Mouse (Mus musculus) heart, adult 2 months (tissue): ENCODE measurements around the gene Arhgap25. TPM values are rescaled to one million over a fixed set of nuclear protein-coding genes. Genes with fewer than 3 reads are reported as not detected.

Experiments
- DNase-seq, 2 experiments: peaks; one replicate each; pipeline ENCODE4 v3.0.0; 2021
- H3K27ac ChIP-seq: fragments of 200-600 bp; 2 replicates; pipeline ENCODE4 v1.8.1; 2022
- H3K27me3 ChIP-seq: fragments of 200-500 bp; 2 replicates; pipeline ENCODE4 v1.6.1; 2012; ENCODE audit warnings: mild to moderate bottlenecking, low read length, inconsistent platforms, mixed read lengths; ENCODE audit not compliant: control insufficient read depth, insufficient read depth
- H3K36me3 ChIP-seq: fragments of 200-500 bp; 2 replicates; pipeline ENCODE4 v1.6.1; 2012; ENCODE audit warnings: low read length, inconsistent platforms; ENCODE audit not compliant: control insufficient read depth, insufficient read depth
- H3K4me1 ChIP-seq: fragments of 200-500 bp; 2 replicates; pipeline ENCODE4 v1.6.1; 2011; ENCODE audit warnings: low read length; ENCODE audit not compliant: control insufficient read depth, insufficient read depth
- H3K4me3 ChIP-seq: fragments of 200-600 bp; 2 replicates; pipeline ENCODE4 v1.8.1; 2022
- H3K79me2 ChIP-seq: fragments of 200-500 bp; replicated peaks from 2 replicates; pipeline ENCODE4 v1.6.1; 2012; ENCODE audit warnings: mild to moderate bottlenecking, inconsistent platforms, low read length, moderate library complexity, mixed read lengths; ENCODE audit not compliant: control insufficient read depth, insufficient read depth
- H3K9ac ChIP-seq: fragments of 200-500 bp; 2 replicates; pipeline ENCODE4 v1.6.1; 2012; ENCODE audit warnings: low read depth, mild to moderate bottlenecking, control low read depth, inconsistent platforms, low read length, mixed read lengths
- CTCF ChIP-seq: fragments of 200-600 bp; IDR thresholded peaks from 2 replicates; pipeline ENCODE4 v1.8.1; 2022; ENCODE audit warnings: antibody characterized with exemption, mild to moderate bottlenecking, moderate library complexity
- EP300 ChIP-seq: fragments of 200-500 bp; IDR thresholded peaks from 2 replicates; pipeline ENCODE4 v1.6.1; 2011; ENCODE audit warnings: low read depth, low read length, control low read depth; ENCODE audit not compliant: insufficient read depth
- POLR2A ChIP-seq: fragments of 200-500 bp; IDR thresholded peaks from 2 replicates; pipeline ENCODE4 v1.6.1; 2011; ENCODE audit warnings: mild to moderate bottlenecking, low read depth, low read length, control low read depth; ENCODE audit not compliant: insufficient read depth
- WGBS: fragments of 180-500 bp; shearing (Covaris S2); methylation state at CpG from one replicate; pipeline ENCODE4 v1.1.7; 2018; 5-methylcytosine and 5-hydroxymethylcytosine counted together
- intact Hi-C: fragments of 180-260 bp; cut with DNase I; formaldehyde crosslinking; loops from one replicate; pipeline ENCODE4 v1.15.1; 2025
- polyA plus RNA-seq: library from polyadenylated mRNA; depleted of rRNA; stranded (reverse); fragments of >200 nt; gene quantifications from 2 replicates; pipeline ENCODE4 v1.2.3, GENCODE M21; 2012; rRNA removed
- total RNA-seq, 2 experiments: library from RNA; stranded (reverse); gene quantifications; 2 replicates each; pipeline ENCODE4 v1.2.3; 2021

Gene Arhgap25
- total and polyA plus RNA-seq, 3 experiments, result 1.8 to 3.8 (median 3.2) TPM

DNA sequence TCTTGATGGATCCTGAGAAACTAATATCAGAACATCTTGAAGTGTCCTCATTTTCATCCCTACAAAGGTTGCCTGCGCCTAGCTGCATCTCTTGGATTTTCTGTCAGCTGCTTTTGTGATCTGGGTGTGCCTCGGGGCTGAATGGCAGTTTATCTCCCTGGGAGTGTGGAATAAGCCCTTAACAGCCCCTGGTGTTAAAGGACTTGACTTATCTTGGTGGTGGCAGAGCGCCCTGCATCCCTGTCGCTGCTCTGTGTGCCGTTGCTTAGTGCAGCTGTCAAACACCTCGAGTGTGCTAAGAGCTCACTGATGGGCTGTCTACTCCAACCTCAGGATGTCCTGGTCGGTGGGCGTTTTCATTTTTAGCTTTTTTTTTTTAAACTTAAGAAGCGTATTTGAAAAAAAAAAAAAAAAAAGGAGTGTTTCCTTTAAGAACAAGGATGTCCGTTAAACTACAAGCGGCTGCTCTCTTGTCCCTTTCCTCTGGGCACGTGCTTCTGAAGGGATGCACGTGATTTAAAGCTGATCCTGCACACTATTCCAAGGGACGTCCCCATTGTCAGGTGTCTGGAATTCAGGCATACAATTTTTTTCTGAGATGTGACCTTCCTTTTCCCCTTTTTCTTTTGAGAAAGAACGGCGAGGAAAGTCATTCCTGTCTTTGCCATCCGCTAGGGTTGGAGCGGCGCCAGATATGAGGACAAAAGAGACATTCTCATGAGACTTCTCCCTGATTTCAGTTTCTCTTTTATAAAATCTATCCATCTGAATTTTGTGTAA, 108.8 kb downstream of the Arhgap25 start:
- no peak overlapping the region for H3K9ac ChIP-seq
- no peaks in the 10 kb centered on the region for H3K36me3 ChIP-seq
- no peaks in the 10 kb centered on the region; the same call in 1 of the 2 replicates for H3K27me3 ChIP-seq
- intact Hi-C loops, result no loop called here
- WGBS, result 14% methylated on average over 19 of the region's 19 CpGs
- 0 out of 2 replicates have a peak, but pooled peaks have one; percentile 13 for TF ChIP-seq CTCF
- TF ChIP-seq POLR2A, result no peak
- peaks cover 3% of the 10 kb centered on the region for H3K4me1 ChIP-seq
- DNase-seq, result peak in 1 of 2 experiments; percentile 23
- H3K27ac ChIP-seq, result no peak overlapping the region
- no peaks in the 10 kb centered on the region for H3K79me2 ChIP-seq
- peak overlapping the region; percentile 23 for H3K4me3 ChIP-seq

DNA sequence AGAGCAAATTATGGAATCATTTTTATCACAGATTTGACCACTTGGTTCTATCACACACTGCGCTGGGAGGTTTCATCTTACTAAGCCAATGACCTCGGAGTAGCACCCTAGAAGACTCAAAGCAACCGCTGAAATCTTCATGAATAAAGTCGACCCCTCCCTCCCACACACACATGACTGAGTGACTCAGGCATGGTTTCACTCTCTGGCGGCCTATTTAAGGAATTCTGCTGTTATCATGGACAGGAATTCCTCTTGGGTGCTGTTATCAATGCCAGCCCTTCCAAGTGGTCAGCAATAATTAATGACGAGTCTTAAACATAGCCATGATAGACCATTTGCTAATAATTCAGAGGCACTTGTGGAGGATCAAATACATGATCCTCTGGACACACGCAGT, 110.8 kb downstream of the Arhgap25 start:
- no peak for DNase-seq
- 27% methylated on average over 7 of the region's 7 CpGs for WGBS

DNA sequence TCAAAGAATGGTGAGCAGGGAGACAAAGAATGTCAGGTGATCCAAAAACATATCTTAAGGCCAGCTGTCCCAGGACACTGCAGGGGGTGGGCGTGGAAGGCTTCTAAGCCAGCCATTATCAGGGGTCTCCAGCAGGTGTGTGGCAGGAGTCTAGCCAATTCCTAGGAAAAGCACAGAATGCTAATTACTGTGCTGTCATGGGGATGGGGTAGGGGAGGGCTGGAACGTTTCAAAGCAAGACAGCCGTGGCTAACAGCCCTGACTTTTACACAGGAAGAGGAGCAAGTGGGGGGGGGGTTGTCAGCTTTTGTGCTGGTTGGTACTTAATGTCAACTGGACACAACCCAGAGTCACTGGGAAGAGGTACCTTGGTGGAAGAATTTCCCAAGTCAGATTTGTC, 121.0 kb downstream of the Arhgap25 start:
- no peaks in the 10 kb centered on the region for H3K4me1 ChIP-seq

More for the DNA sequence above, 110.8 kb downstream of the Arhgap25 start:
- Histone ChIP-seq H3K4me1 (peaks cover 3% of the 10 kb centered on the region), H3K27ac (no peak overlapping the region), H3K79me2 (no peaks in the 10 kb centered on the region), H3K27me3 (no peaks in the 10 kb centered on the region; the same call in 1 of the 2 replicates), H3K9ac (no peak overlapping the region), H3K4me3 (no peak overlapping the region), H3K36me3 (no peaks in the 10 kb centered on the region)
- no peak for TF ChIP-seq POLR2A
- no peak for TF ChIP-seq EP300
- no peak for TF ChIP-seq CTCF
- intact Hi-C loops, result no loop called here

More for the DNA sequence above, 121.0 kb downstream of the Arhgap25 start:
- Histone ChIP-seq H3K27ac (no peak overlapping the region), H3K79me2 (no peaks in the 10 kb centered on the region), H3K36me3 (no peaks in the 10 kb centered on the region), H3K9ac (no peak overlapping the region), H3K4me3 (no peak overlapping the region), H3K27me3 (no peaks in the 10 kb centered on the region)
- WGBS, result 44% methylated on average over 3 of the region's 3 CpGs
- TF ChIP-seq POLR2A, result no peak
- TF ChIP-seq EP300, result no peak
- no peak for TF ChIP-seq CTCF
- intact Hi-C loops, result no loop called here
- DNase-seq, result no peak

Other genes with a start within 250 kb of the Arhgap25 start
- 1 to 10 TPM; 6.5 to 8.5 TPM for gene Antxr1, start 197.4 kb downstream of the Arhgap25 start, total RNA-seq
- 4.8 and 7.1 TPM in 2 replicates for gene Antxr1, start 197.4 kb downstream of the Arhgap25 start, polyA plus RNA-seq
- not detected for gene Gkn1, start 182.3 kb downstream of the Arhgap25 start, total RNA-seq
- 0.12 TPM in 2 replicates for gene Gkn1, start 182.3 kb downstream of the Arhgap25 start, polyA plus RNA-seq
- gene Gkn2, start 159.9 kb downstream of the Arhgap25 start, total RNA-seq, result not detected
- gene Gkn2, start 159.9 kb downstream of the Arhgap25 start, polyA plus RNA-seq, result not detected in 2 replicates
- 1 to 10 TPM; 1.7 to 2.1 TPM for gene Gkn3, start 144.3 kb downstream of the Arhgap25 start, total RNA-seq
- 1.9 and 4.4 TPM in 2 replicates for gene Gkn3, start 144.3 kb downstream of the Arhgap25 start, polyA plus RNA-seq
- gene Bmp10, start 104.3 kb downstream of the Arhgap25 start, total RNA-seq, result 10 to 100 TPM; 51.0 to 60.1 TPM
- 53.8 and 106 TPM in 2 replicates for gene Bmp10, start 104.3 kb downstream of the Arhgap25 start, polyA plus RNA-seq
- gene Prokr1, start 57.5 kb upstream of the Arhgap25 start, total RNA-seq, result under 1 TPM; 0.37 to 0.77 TPM
- gene Prokr1, start 57.5 kb upstream of the Arhgap25 start, polyA plus RNA-seq, result 0.23 and 0.97 TPM in 2 replicates
- gene Aplf, start 138.9 kb upstream of the Arhgap25 start, total RNA-seq, result 1 to 10 TPM; 2.1 to 2.6 TPM
- gene Aplf, start 138.9 kb upstream of the Arhgap25 start, polyA plus RNA-seq, result 1.4 and 2.1 TPM in 2 replicates
- 1 to 10 TPM in 1 of 2 experiments, under 1 TPM in 1; 0.86 to 1.2 TPM for gene Efcc1, start 197.6 kb upstream of the Arhgap25 start, total RNA-seq
- gene Efcc1, start 197.6 kb upstream of the Arhgap25 start, polyA plus RNA-seq, result 1.3 and 2.5 TPM in 2 replicates
- gene Gp9, start 244.8 kb upstream of the Arhgap25 start, total RNA-seq, result 1 to 10 TPM in 1 of 2 experiments, under 1 TPM in 1; 0.94 to 5.8 TPM
- 2.6 and 9.9 TPM in 2 replicates for gene Gp9, start 244.8 kb upstream of the Arhgap25 start, polyA plus RNA-seq